In the genomic region with DNA sequence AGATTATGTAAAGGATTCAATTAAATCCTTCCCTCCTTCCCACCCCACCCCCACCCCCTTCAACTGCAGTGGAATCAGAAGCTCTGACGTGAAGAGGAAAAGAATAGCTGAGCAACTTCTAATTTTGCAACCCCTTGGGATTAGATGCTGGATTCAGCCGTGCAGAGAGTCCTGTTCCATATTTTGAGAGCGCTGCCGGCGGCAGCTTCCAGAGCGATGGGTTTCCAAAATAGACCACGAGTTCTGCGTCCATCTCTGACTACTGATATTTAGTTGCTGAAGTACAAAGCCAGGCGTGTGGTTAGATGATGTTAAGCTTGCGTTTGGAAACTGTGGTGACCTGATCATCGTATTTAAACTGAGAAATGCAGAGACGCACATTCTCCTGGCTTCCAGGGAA, we compare ENCODE assay signal across 15 mouse cellular contexts. TPM values are rescaled to one million over a fixed set of nuclear protein-coding genes. Genes with fewer than 3 reads are reported as not detected.
DNase-seq lines count a peak whose midpoint lies in the region; ATAC-seq and TF ChIP-seq lines count a peak whose summit lies in the region.
"Had no signal": no experiment of that assay in that cellular context is flagged by ENCODE, and none has a peak within 500 bp of the region (broad histone marks: within the 10 kb centered on the region; RNA-seq: fewer than 3 reads in every experiment).

No protein-coding gene starts in this region.

- H3K9me3 ChIP-seq in hindbrain, postnatal 0 days (ENCODE audit: low read length): no peaks in the 10 kb centered on the region
- no peaks in the 10 kb centered on the region for H3K9me3 ChIP-seq in hindbrain, embryonic 14.5 days (ENCODE audit: control insufficient read depth, low read length)
- H3K9me3 ChIP-seq in heart, embryonic 12.5 days (replicated peaks): no peaks in the 10 kb centered on the region
- H3K9me3 ChIP-seq: liver, embryonic 13.5 days; neural tube, embryonic 12.5 days had no signal

- H3K27me3 ChIP-seq in hindbrain, postnatal 0 days (ENCODE audit: insufficient read depth, low read length): no peaks in the 10 kb centered on the region
- no peaks in the 10 kb centered on the region for H3K27me3 ChIP-seq in hindbrain, embryonic 14.5 days (ENCODE audit: control insufficient read depth, insufficient read depth, low read length)
- H3K27me3 ChIP-seq in heart, embryonic 12.5 days (replicated peaks): no peaks in the 10 kb centered on the region
- H3K27me3 ChIP-seq: liver, embryonic 13.5 days; neural tube, embryonic 12.5 days; Patski had no signal

- no peak overlapping the region for H3K9ac ChIP-seq in hindbrain, postnatal 0 days (replicated peaks; ENCODE audit: low read length)
- H3K9ac ChIP-seq in hindbrain, embryonic 14.5 days: no peak overlapping the region
- H3K9ac ChIP-seq in heart, embryonic 12.5 days: peak overlapping the region; percentile 54; the same call in 1 of the 2 replicates
- H3K9ac ChIP-seq: liver, embryonic 13.5 days; neural tube, embryonic 12.5 days had no signal

- no peaks in the 10 kb centered on the region for H3K36me3 ChIP-seq in hindbrain, postnatal 0 days (ENCODE audit: insufficient read depth, low read length)
- no peaks in the 10 kb centered on the region for H3K36me3 ChIP-seq in hindbrain, embryonic 14.5 days (replicated peaks; ENCODE audit: control insufficient read depth, insufficient read depth)
- peaks cover 22% of the 10 kb centered on the region for H3K36me3 ChIP-seq in heart, embryonic 12.5 days
- H3K36me3 ChIP-seq: liver, embryonic 13.5 days; neural tube, embryonic 12.5 days had no signal

- H3K4me2 ChIP-seq in hindbrain, postnatal 0 days (ENCODE audit: low read depth, low read length): 0 out of 2 replicates have a peak overlapping the region, but pooled peaks have one; percentile 7
- no peak overlapping the region for H3K4me2 ChIP-seq in hindbrain, embryonic 14.5 days (replicated peaks)
- H3K4me2 ChIP-seq in heart, embryonic 12.5 days: peak overlapping the region; percentile 48
- H3K4me2 ChIP-seq: liver, embryonic 13.5 days; neural tube, embryonic 12.5 days had no signal

- peak; percentile 36 for DNase-seq in hindbrain, postnatal 0 days (ENCODE audit: low spot score)
- no peak for DNase-seq in hindbrain, embryonic 14.5 days (ENCODE audit: low spot score)
- peak; percentile 34 to 49 for DNase-seq in frontal cortex, postnatal 10 days (ENCODE audit: low spot score in 2 of 2)
- DNase-seq in left cerebral cortex, postnatal 36 days (ENCODE audit: low spot score in 2 of 2): peak; percentile 50 to 55
- no peak for DNase-seq in liver
- DNase-seq in layer of hippocampus, postnatal 14 days (ENCODE audit: low spot score in 2 of 2): no peak
- no peak for DNase-seq in kidney, postnatal 36 days
- DNase-seq: kidney, adult 11 months; liver, embryonic 13.5 days; thymus, postnatal 14 days had no signal

- H3K4me3 ChIP-seq in hindbrain, postnatal 0 days (ENCODE audit: low read length): no peak overlapping the region
- no peak overlapping the region for H3K4me3 ChIP-seq in hindbrain, embryonic 14.5 days (replicated peaks; ENCODE audit: low read length)
- 0 out of 2 replicates have a peak overlapping the region, but pooled peaks have one; percentile 4 for H3K4me3 ChIP-seq in heart, embryonic 12.5 days
- H3K4me3 ChIP-seq: liver, embryonic 13.5 days; neural tube, embryonic 12.5 days had no signal

- 66% methylated on average over 12 of the region's 12 CpGs for WGBS in hindbrain, postnatal 0 days
- 80% methylated on average over 12 of the region's 12 CpGs for WGBS in hindbrain, embryonic 14.5 days
- WGBS in heart, embryonic 12.5 days: 28% methylated on average over 12 of the region's 12 CpGs

- intact Hi-C loops in left cerebral cortex, postnatal 36 days (cut with DNase I): no loop called here

- no peak overlapping the region for H3K27ac ChIP-seq in hindbrain, postnatal 0 days
- H3K27ac ChIP-seq in hindbrain, embryonic 14.5 days: no peak overlapping the region
- H3K27ac ChIP-seq in heart, embryonic 12.5 days (ENCODE audit: poor library complexity, severe bottlenecking): peak overlapping the region; percentile 94
- H3K27ac ChIP-seq: liver, embryonic 13.5 days; neural tube, embryonic 12.5 days had no signal

- no peak for ATAC-seq in hindbrain, postnatal 0 days
- ATAC-seq in hindbrain, embryonic 14.5 days (ENCODE audit: low FRiP score): no peak
- ATAC-seq in heart, embryonic 12.5 days (ENCODE audit: insufficient number of reproducible peaks, low FRiP score): no peak
- ATAC-seq: Patski had no signal

- TF ChIP-seq CTCF in hindbrain, postnatal 0 days (IDR thresholded peaks at IDR 0.05; ENCODE audit: low read depth): no peak

- 0 out of 2 replicates have a peak, but pooled peaks cover 4% of the 10 kb centered on the region for H3K4me1 ChIP-seq in hindbrain, postnatal 0 days (ENCODE audit: insufficient read depth, low read length)
- no peaks in the 10 kb centered on the region for H3K4me1 ChIP-seq in hindbrain, embryonic 14.5 days (replicated peaks; ENCODE audit: control insufficient read depth, insufficient read depth, low read length)
- peaks cover 43% of the 10 kb centered on the region for H3K4me1 ChIP-seq in heart, embryonic 12.5 days (replicated peaks)
- H3K4me1 ChIP-seq: liver, embryonic 13.5 days; neural tube, embryonic 12.5 days had no signal

RNA-seq across cellular contexts. Expression of gene Cap2, which starts 22.1 kb away (rescaled TPM):
- total RNA-seq in hindbrain, postnatal 0 days (2014; rRNA removed): 16.6 and 19.9 TPM in 2 replicates
- polyA plus RNA-seq in hindbrain, postnatal 0 days (2015; fragmentation: Nextera tagmentation; extraction: Ambion mirVana): 9.3 and 9.4 TPM in 2 replicates
- 7.3 and 8.8 TPM in 2 replicates for polyA plus RNA-seq in hindbrain, embryonic 14.5 days (2014; fragmentation: Nextera tagmentation; extraction: Ambion mirVana)
- polyA plus RNA-seq in heart, embryonic 12.5 days (2016; fragmentation: Nextera tagmentation; extraction: Ambion mirVana): 175 and 177 TPM in 2 replicates
- 100 to 1,000 TPM; 240 to 264 TPM for total RNA-seq in left cerebral cortex, postnatal 36 days (2021)
- total RNA-seq in layer of hippocampus, postnatal 14 days (2021): 100 to 1,000 TPM; 131 to 140 TPM
- total RNA-seq: granulocyte monocyte progenitor cell, adult 5-6 weeks; megakaryocyte, adult 5-6 weeks had no signal
- polyA plus RNA-seq: Patski had no signal

Comparison
In these comparisons a context has a peak if more than half of its experiments do, and no peak if none do; other contexts are left out.
1. DNase-seq: peak in hindbrain, postnatal 0 days (single experiment), frontal cortex, postnatal 10 days (2 of 2) and left cerebral cortex, postnatal 36 days (2 of 2); none in hindbrain, embryonic 14.5 days (single experiment), liver (single experiment), layer of hippocampus, postnatal 14 days (0 of 2) and kidney, postnatal 36 days (0 of 2).